Mouse (Mus musculus): ENCODE data around the gene Crim1. TPM values are rescaled to one million over a fixed set of nuclear protein-coding genes. Genes with fewer than 3 reads are reported as not detected.
A peak's percentile ranks its signal among the peaks of the same experiment; 100 is the strongest.

Gene Crim1
- polyA plus RNA-seq, 1 experiment from 2014 or later = 7.3 TPM

GRCm38 (mm10) chr17:78295979-78296378 is 95.9 kb downstream of the Crim1 start:
- H3K27ac ChIP-seq (replicated peaks) = no peak overlapping the region
- no peak for ATAC-seq (replicated peaks)
- H3K27me3 ChIP-seq = no peaks in the 10 kb centered on the region
- no peak overlapping the region for H3K9ac ChIP-seq (replicated peaks)
- H3K4me3 ChIP-seq = no peak overlapping the region
- H3K36me3 ChIP-seq = no peaks in the 10 kb centered on the region
- H3K4me2 ChIP-seq (replicated peaks) = no peak overlapping the region
- 89% methylated on average over 7 of the region's 7 CpGs for WGBS
- no peaks in the 10 kb centered on the region for H3K4me1 ChIP-seq
- no peaks in the 10 kb centered on the region for H3K9me3 ChIP-seq

- H3K4me3 ChIP-seq = no peak overlapping the region
- H3K9ac ChIP-seq (replicated peaks) = no peak overlapping the region
- no peaks in the 10 kb centered on the region for H3K27me3 ChIP-seq
- ATAC-seq (replicated peaks) = peak; percentile 64; the same call in 1 of the 2 replicates
- H3K4me2 ChIP-seq (replicated peaks) = no peak overlapping the region
- 81% methylated on average over 5 of the region's 5 CpGs for WGBS
- H3K9me3 ChIP-seq = no peaks in the 10 kb centered on the region
- no peaks in the 10 kb centered on the region for H3K4me1 ChIP-seq
- no peaks in the 10 kb centered on the region for H3K36me3 ChIP-seq
- H3K27ac ChIP-seq (replicated peaks) = no peak overlapping the region
These were observed 98.1 kb downstream of the Crim1 start for GRCm38 (mm10) chr17:78298140-78298539.

GRCm38 (mm10) chr17:78298967-78299540 is 99.0 kb downstream of the Crim1 start:
- 73% methylated on average over 8 of the region's 8 CpGs for WGBS
- Histone ChIP-seq H3K4me3 (no peak overlapping the region), H3K9ac (replicated peaks) (no peak overlapping the region), H3K36me3 (no peaks in the 10 kb centered on the region), H3K27ac (replicated peaks) (no peak overlapping the region), H3K9me3 (no peaks in the 10 kb centered on the region), H3K27me3 (no peaks in the 10 kb centered on the region), H3K4me2 (replicated peaks) (no peak overlapping the region), H3K4me1 (no peaks in the 10 kb centered on the region)
- ATAC-seq (replicated peaks) = no peak

DNA sequence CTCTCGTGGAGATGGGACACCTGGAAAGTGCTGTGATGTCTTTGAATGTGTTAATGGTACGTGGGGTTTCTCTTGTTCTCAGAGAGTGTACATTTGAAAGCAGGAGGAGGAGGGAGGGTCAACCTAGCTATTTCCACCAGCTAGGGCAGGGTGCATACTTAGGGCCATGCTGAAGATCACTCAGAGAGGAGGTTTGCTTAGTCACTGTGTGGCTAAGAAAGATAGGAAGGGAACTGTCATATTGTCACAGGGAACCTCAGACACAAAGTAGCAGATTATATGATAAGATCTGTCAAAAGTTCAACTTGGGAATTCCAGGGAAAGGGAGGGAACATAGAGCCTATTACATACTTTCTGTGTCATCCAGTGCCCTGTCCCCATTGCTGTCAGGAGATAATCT is 103.0 kb downstream of the Crim1 start:
- no peaks in the 10 kb centered on the region for H3K27me3 ChIP-seq
- no peaks in the 10 kb centered on the region for H3K4me1 ChIP-seq
- H3K36me3 ChIP-seq = no peaks in the 10 kb centered on the region
- H3K9me3 ChIP-seq = no peaks in the 10 kb centered on the region
- no peak for ATAC-seq (replicated peaks)
- H3K4me2 ChIP-seq (replicated peaks) = no peak overlapping the region
- no peak overlapping the region for H3K9ac ChIP-seq (replicated peaks)
- no peak overlapping the region for H3K4me3 ChIP-seq
- WGBS = 93% methylated on average over 2 of the region's 2 CpGs
- H3K27ac ChIP-seq (replicated peaks) = no peak overlapping the region

DNA sequence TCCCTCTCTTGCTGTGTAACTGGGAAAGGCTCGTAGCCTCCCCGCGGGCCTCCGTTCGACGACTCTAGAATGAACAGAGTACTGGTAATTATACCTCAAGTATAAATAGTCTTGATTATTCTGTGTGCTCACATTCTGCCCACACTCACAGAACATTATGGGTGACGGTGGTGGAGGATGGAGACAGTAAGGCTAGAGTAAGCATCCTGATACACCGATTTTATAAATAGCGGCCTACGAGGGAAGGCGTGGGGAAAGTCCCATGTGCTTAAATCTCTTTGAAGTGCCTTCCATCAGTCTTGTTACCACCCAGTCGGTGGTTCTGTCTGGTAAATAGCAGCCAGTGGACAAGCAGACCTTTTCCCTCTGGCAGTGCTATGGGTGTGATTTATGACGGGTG is 104.0 kb downstream of the Crim1 start:
- no peak overlapping the region for H3K4me3 ChIP-seq
- no peak overlapping the region for H3K4me2 ChIP-seq (replicated peaks)
- no peaks in the 10 kb centered on the region for H3K36me3 ChIP-seq
- H3K4me1 ChIP-seq = no peaks in the 10 kb centered on the region
- ATAC-seq (replicated peaks) = no peak
- H3K9ac ChIP-seq (replicated peaks) = no peak overlapping the region
- H3K27ac ChIP-seq (replicated peaks) = no peak overlapping the region
- 87% methylated on average over 13 of the region's 13 CpGs for WGBS
- H3K27me3 ChIP-seq = no peaks in the 10 kb centered on the region
- no peaks in the 10 kb centered on the region for H3K9me3 ChIP-seq

DNA sequence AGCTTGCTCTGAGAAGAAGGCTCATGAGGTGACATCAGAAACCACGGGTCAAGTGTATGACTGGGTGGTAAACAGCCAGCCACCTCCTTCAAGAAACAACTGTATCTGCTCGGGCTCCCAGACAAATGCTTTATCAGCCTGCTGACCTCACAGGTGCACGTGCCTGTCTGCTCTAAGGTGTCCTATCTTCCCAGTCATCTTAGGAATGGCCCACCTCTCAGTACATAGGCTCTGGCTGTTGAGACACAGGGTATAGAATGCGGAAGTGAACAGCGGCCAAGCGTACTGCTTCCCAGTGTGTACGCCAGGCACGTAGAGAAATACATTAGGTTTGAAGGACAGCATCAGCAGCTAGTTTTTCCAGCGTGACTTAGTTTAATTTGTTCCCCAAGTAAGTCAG is 106.4 kb downstream of the Crim1 start:
- H3K4me2 ChIP-seq (replicated peaks) = no peak overlapping the region
- no peak overlapping the region for H3K4me3 ChIP-seq
- H3K27me3 ChIP-seq = no peaks in the 10 kb centered on the region
- H3K9me3 ChIP-seq = no peaks in the 10 kb centered on the region
- ATAC-seq (replicated peaks) = no peak
- WGBS = 94% methylated on average over 9 of the region's 9 CpGs
- no peaks in the 10 kb centered on the region for H3K4me1 ChIP-seq
- H3K27ac ChIP-seq (replicated peaks) = no peak overlapping the region
- H3K9ac ChIP-seq (replicated peaks) = no peak overlapping the region
- no peaks in the 10 kb centered on the region for H3K36me3 ChIP-seq

DNA sequence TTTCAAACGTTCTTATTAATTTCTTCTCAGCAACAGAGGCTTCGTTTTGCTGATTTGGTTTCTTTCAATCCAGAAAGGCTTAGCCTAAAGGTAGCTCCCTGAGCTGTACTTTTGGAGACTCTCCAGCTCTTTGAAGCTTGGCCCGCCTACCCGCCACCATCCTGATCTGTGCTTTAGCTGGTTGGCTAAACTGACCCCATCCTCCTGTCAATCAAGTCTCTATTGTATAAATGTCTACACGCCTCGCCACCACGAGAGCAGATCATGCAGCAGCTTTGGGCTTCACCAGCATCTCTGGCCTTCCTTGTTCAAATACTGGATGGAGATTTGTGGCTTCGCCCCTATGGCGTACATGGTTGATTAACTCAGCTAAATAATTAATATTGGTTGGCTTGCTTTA is 108.2 kb downstream of the Crim1 start:
- H3K36me3 ChIP-seq = no peaks in the 10 kb centered on the region
- no peaks in the 10 kb centered on the region for H3K27me3 ChIP-seq
- 0 out of 2 replicates have a peak, but pooled peaks have one; percentile 43 for ATAC-seq (replicated peaks)
- H3K4me2 ChIP-seq (replicated peaks) = no peak overlapping the region
- H3K4me3 ChIP-seq = no peak overlapping the region
- H3K4me1 ChIP-seq = no peaks in the 10 kb centered on the region
- H3K27ac ChIP-seq (replicated peaks) = no peak overlapping the region
- H3K9me3 ChIP-seq = no peaks in the 10 kb centered on the region
- no peak overlapping the region for H3K9ac ChIP-seq (replicated peaks)
- 70% methylated on average over 9 of the region's 9 CpGs for WGBS

DNA sequence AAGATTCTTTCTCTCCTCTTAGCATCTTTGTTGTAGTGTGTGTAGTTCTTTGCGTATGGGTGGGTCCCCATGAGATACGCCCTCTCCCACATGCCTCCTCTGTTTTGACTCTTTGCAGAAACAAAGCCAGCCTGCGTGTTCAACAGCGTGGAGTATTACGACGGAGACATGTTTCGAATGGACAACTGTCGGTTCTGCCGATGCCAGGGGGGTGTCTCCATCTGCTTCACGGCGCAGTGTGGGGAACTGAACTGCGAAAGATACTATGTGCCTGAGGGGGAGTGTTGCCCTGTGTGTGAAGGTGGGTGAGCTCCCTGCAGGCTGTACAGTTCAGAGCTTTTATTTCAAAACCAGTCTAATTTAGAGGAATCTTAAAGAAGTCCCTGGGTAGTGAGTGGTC is 113.0 kb downstream of the Crim1 start:
- 73% methylated on average over 12 of the region's 12 CpGs for WGBS
- H3K4me2 ChIP-seq (replicated peaks) = no peak overlapping the region
- no peaks in the 10 kb centered on the region for H3K27me3 ChIP-seq
- no peak overlapping the region for H3K9ac ChIP-seq (replicated peaks)
- H3K9me3 ChIP-seq = no peaks in the 10 kb centered on the region
- no peak overlapping the region for H3K4me3 ChIP-seq
- 0 out of 2 replicates have a peak, but pooled peaks cover 3% of the 10 kb centered on the region for H3K4me1 ChIP-seq
- H3K36me3 ChIP-seq = no peaks in the 10 kb centered on the region
- H3K27ac ChIP-seq (replicated peaks) = no peak overlapping the region
- ATAC-seq (replicated peaks) = peak; percentile 74

- Histone ChIP-seq H3K9me3 (no peaks in the 10 kb centered on the region), H3K4me1 (0 out of 2 replicates have a peak, but pooled peaks cover 3% of the 10 kb centered on the region), H3K36me3 (peaks cover 1% of the 10 kb centered on the region; the same call in 1 of the 2 replicates), H3K27ac (replicated peaks) (no peak overlapping the region), H3K27me3 (no peaks in the 10 kb centered on the region), H3K9ac (replicated peaks) (no peak overlapping the region), H3K4me3 (no peak overlapping the region), H3K4me2 (replicated peaks) (no peak overlapping the region)
- WGBS = 55% methylated on average over 5 of the region's 5 CpGs
- ATAC-seq (replicated peaks) = 0 out of 2 replicates have a peak, but pooled peaks have one; percentile 9
These were observed 113.6 kb downstream of the Crim1 start for GRCm38 (mm10) chr17:78313612-78314011.

DNA sequence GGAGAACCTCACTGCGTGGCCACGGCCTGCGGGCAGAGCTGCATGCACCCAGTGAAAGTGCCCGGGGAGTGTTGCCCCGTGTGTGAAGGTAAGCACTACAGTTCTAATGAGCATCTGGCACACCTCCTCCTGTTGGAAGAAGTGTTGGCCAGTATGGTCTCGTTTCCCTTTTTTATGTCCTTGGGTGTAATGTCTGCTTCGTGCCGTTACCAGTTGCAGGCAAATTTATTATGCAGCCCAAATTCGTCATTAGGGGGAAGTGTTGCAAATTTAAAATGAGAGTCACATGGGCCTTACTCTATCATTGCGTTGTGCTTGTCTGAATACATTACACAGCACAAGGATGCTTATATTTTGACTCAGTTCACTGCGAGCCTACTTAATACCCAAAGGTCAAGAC is 115.6 kb downstream of the Crim1 start:
- no peak overlapping the region for H3K4me3 ChIP-seq
- H3K27ac ChIP-seq (replicated peaks) = no peak overlapping the region
- 0 out of 2 replicates have a peak, but pooled peaks cover 3% of the 10 kb centered on the region for H3K4me1 ChIP-seq
- H3K4me2 ChIP-seq (replicated peaks) = no peak overlapping the region
- no peak for ATAC-seq (replicated peaks)
- H3K9me3 ChIP-seq = no peaks in the 10 kb centered on the region
- H3K9ac ChIP-seq (replicated peaks) = no peak overlapping the region
- no peaks in the 10 kb centered on the region for H3K27me3 ChIP-seq
- 78% methylated on average over 11 of the region's 11 CpGs for WGBS
- peaks cover 3% of the 10 kb centered on the region; the same call in 1 of the 2 replicates for H3K36me3 ChIP-seq

DNA sequence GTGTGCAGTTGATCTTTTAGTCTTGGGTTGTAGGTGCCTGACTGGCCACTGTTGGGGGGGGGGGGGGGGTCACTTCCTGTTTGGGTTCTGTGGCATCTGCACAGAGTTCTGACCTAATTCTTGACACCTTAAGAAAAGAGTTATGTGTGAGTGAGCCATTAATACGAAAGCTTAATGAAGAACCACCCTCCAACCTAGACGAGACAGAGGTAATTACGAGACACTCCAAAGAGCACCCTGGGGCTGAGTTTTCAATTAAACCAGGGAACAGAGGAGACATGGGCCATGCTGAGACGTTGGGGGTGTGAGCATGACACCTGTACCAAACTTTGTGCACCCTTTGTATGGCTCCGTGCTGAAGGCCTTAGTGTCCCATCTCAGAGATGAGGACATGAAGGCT is 117.3 kb downstream of the Crim1 start:
- Histone ChIP-seq H3K4me3 (no peak overlapping the region), H3K27me3 (no peaks in the 10 kb centered on the region), H3K4me1 (peaks cover 6% of the 10 kb centered on the region; the same call in 1 of the 2 replicates), H3K36me3 (peaks cover 3% of the 10 kb centered on the region; the same call in 1 of the 2 replicates), H3K9me3 (no peaks in the 10 kb centered on the region), H3K27ac (replicated peaks) (no peak overlapping the region), H3K9ac (replicated peaks) (no peak overlapping the region), H3K4me2 (replicated peaks) (no peak overlapping the region)
- no peak for ATAC-seq (replicated peaks)
- 66% methylated on average over 5 of the region's 5 CpGs for WGBS

DNA sequence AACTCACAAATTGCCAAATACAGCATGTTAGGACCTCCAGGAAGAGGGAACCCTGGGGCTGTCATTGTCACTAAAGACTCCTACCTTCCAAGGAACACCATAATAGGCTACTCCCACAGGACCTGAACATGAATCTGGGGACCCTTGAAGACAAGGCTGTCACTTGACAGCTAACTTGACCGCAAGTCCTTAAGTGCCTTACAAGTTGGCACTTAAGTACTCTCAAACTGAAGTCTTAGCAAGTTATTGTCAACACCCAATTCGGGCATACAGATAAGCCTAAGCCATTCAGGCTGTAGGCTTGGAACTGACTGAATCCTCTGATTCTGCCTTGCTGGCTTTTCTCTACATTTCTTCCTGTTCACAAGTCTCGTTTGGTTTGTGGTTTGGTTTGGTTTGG is 118.8 kb downstream of the Crim1 start:
- ATAC-seq (replicated peaks) = no peak
- 89% methylated on average over 3 of the region's 3 CpGs for WGBS
- H3K9me3 ChIP-seq = no peaks in the 10 kb centered on the region

More for the DNA sequence above, 118.8 kb downstream of the Crim1 start:
- Histone ChIP-seq H3K36me3 (peaks cover 3% of the 10 kb centered on the region; the same call in 1 of the 2 replicates), H3K9ac (replicated peaks) (no peak overlapping the region), H3K4me2 (replicated peaks) (no peak overlapping the region), H3K27ac (replicated peaks) (no peak overlapping the region), H3K4me1 (peaks cover 10% of the 10 kb centered on the region; the same call in 1 of the 2 replicates), H3K27me3 (no peaks in the 10 kb centered on the region), H3K4me3 (no peak overlapping the region)
